Mouse (Mus musculus) hindbrain, embryonic 13.5 days (tissue): ENCODE measurements around the gene Chgb. TPM values are rescaled to one million over a fixed set of nuclear protein-coding genes. Genes with fewer than 3 reads are reported as not detected.
A peak's percentile ranks its signal among the peaks of the same experiment; 100 is the strongest.

Source experiments
- ATAC-seq: fragments of 200-750 bp; cut with Nextera tagmentation; 2 replicates; pipeline ENCODE4 v1.8.0; 2017; ENCODE audit warnings: moderate TSS enrichment; ENCODE audit not compliant: low FRiP score
- H3K27ac ChIP-seq: fragments of 300-500 bp; sonication (generic); 2 replicates; pipeline ENCODE4 v1.5.1; 2015; ENCODE audit warnings: inconsistent platforms, mild to moderate bottlenecking, moderate library complexity
- H3K27me3 ChIP-seq: fragments of 300-500 bp; sonication (generic); 2 replicates; pipeline ENCODE4 v1.6.1; 2015; ENCODE audit warnings: mild to moderate bottlenecking, inconsistent platforms
- H3K36me3 ChIP-seq: fragments of 300-500 bp; sonication (generic); 2 replicates; pipeline ENCODE4 v1.6.1; 2015; ENCODE audit warnings: mild to moderate bottlenecking, inconsistent platforms
- H3K4me1 ChIP-seq: fragments of 300-500 bp; sonication (generic); replicated peaks from 2 replicates; pipeline ENCODE4 v1.6.1; 2015; ENCODE audit warnings: inconsistent platforms
- H3K4me2 ChIP-seq: fragments of 300-500 bp; sonication (generic); 2 replicates; pipeline ENCODE4 v1.6.1; 2015; ENCODE audit warnings: inconsistent platforms, mild to moderate bottlenecking, moderate library complexity
- H3K4me3 ChIP-seq: fragments of 300-500 bp; sonication (generic); 2 replicates; pipeline ENCODE4 v1.5.1; 2015; ENCODE audit warnings: mild to moderate bottlenecking, inconsistent platforms
- H3K9ac ChIP-seq: fragments of 300-500 bp; sonication (generic); 2 replicates; pipeline ENCODE4 v1.6.1; 2015; ENCODE audit warnings: mild to moderate bottlenecking, inconsistent platforms
- H3K9me3 ChIP-seq: fragments of 300-500 bp; sonication (generic); 2 replicates; pipeline ENCODE4 v1.6.1; 2016; ENCODE audit warnings: inconsistent platforms
- WGBS: fragments of 180-500 bp; shearing (Covaris S2); methylation state at CpG from one replicate; pipeline ENCODE4 v1.1.7; 2015; 5-methylcytosine and 5-hydroxymethylcytosine counted together
- polyA plus RNA-seq: library from polyadenylated mRNA; unstranded; fragments of >200 nt; fragmentation: Nextera tagmentation; extraction: Ambion mirVana; gene quantifications from 2 replicates; pipeline ENCODE4 v1.2.1, GENCODE M21; 2015

Chgb gene
- polyA plus RNA-seq, 1 experiment from 2014 or later, result 72.7 TPM

DNA sequence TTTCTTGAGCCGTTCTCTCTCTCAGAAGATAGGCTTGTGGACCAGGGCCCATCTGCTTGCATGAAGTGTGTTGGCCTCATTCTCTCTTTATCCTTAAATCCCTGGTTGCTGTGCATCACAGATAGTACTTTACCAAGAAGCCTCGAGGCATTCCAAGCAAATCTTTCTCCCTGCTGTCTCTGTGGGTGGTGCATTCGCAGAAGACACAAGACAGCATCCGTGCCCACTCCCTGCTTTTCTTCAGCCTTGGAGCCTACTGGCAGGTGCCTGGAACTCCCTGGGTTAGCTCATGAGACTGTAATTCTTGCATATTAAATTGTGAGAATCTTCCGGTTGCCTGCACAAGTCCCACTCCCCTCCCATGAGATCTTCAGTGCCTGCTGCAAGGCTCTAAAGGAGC, 23.2 kb upstream of the Chgb start:
- whole genome bisulfite sequencing, result 59% methylated on average over 5 of the region's 5 CpGs
- H3K9ac ChIP-seq, result no peak overlapping the region
- no peak for ATAC-seq

GRCm38 (mm10) chr2:132770822-132771221, 10.3 kb upstream of the Chgb start:
- Histone ChIP-seq H3K27me3 (no peaks in the 10 kb centered on the region), H3K9me3 (no peaks in the 10 kb centered on the region), H3K4me3 (no peak overlapping the region), H3K27ac (no peak overlapping the region), H3K9ac (no peak overlapping the region), H3K4me1 (no peaks in the 10 kb centered on the region), H3K36me3 (no peaks in the 10 kb centered on the region), H3K4me2 (no peak overlapping the region)
- ATAC-seq, result no peak
- WGBS, result 84% methylated on average over 1 of the region's 1 CpGs

More for the DNA sequence above, 23.2 kb upstream of the Chgb start:
- H3K4me1 ChIP-seq, result no peaks in the 10 kb centered on the region
- no peak overlapping the region for H3K4me3 ChIP-seq
- no peaks in the 10 kb centered on the region for H3K36me3 ChIP-seq
- H3K27me3 ChIP-seq, result no peaks in the 10 kb centered on the region
- H3K27ac ChIP-seq, result no peak overlapping the region
- no peak overlapping the region for H3K4me2 ChIP-seq
- no peaks in the 10 kb centered on the region for H3K9me3 ChIP-seq

- Histone ChIP-seq H3K9ac (peak overlapping the region; percentile 89), H3K9me3 (no peaks in the 10 kb centered on the region), H3K4me1 (peaks cover 28% of the 10 kb centered on the region), H3K27me3 (no peaks in the 10 kb centered on the region), H3K4me2 (peak overlapping the region; percentile 62), H3K36me3 (0 out of 2 replicates have a peak, but pooled peaks cover 6% of the 10 kb centered on the region), H3K27ac (peak overlapping the region; percentile 98), H3K4me3 (peak overlapping the region; percentile 63)
- WGBS, result under 1% methylated on average over 41 of the region's 41 CpGs
- ATAC-seq, result peak; percentile 98
Observed at GRCm38 (mm10) chr2:132781439-132782068, 476 bp downstream of the Chgb start.

GRCm38 (mm10) chr2:132784039-132784438, 3.0 kb downstream of the Chgb start:
- 0 out of 2 replicates have a peak, but pooled peaks cover 7% of the 10 kb centered on the region for H3K36me3 ChIP-seq
- H3K4me2 ChIP-seq, result no peak overlapping the region
- no peak overlapping the region for H3K9ac ChIP-seq
- no peaks in the 10 kb centered on the region for H3K27me3 ChIP-seq
- peaks cover 19% of the 10 kb centered on the region; the same call in 1 of the 2 replicates for H3K4me1 ChIP-seq
- H3K27ac ChIP-seq, result no peak overlapping the region
- WGBS, result 88% methylated on average over 6 of the region's 6 CpGs
- no peak for ATAC-seq
- no peak overlapping the region for H3K4me3 ChIP-seq
- no peaks in the 10 kb centered on the region for H3K9me3 ChIP-seq

GRCm38 (mm10) chr2:132793441-132794203, 12.5 kb downstream of the Chgb start:
- ATAC-seq, result no peak
- no peak overlapping the region for H3K4me2 ChIP-seq
- H3K27ac ChIP-seq, result no peak overlapping the region
- no peaks in the 10 kb centered on the region for H3K27me3 ChIP-seq
- H3K4me1 ChIP-seq, result no peaks in the 10 kb centered on the region
- 90% methylated on average over 19 of the region's 19 CpGs for WGBS
- no peaks in the 10 kb centered on the region for H3K9me3 ChIP-seq
- H3K36me3 ChIP-seq, result peaks cover 40% of the 10 kb centered on the region
- no peak overlapping the region for H3K9ac ChIP-seq
- H3K4me3 ChIP-seq, result no peak overlapping the region

DNA sequence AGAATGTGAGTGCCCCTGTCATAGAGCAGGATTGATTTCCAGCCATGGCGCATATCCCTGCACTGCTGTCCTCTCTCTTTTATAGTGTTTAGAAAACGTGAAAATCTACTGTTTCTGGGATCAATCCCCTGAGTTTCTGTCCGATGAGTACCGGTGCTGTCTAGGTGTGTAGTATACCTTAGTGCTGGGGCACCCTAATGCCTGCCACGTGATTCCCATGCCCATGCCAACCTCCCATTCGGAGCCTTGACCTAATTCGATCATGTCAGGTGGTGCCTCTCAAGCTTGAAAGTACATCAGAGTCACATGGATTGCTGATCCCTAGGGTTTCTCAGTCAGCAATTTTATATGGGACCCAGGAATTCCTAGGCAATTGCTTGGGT, 13.1 kb downstream of the Chgb start:
- Histone ChIP-seq H3K4me3 (no peak overlapping the region), H3K4me2 (no peak overlapping the region), H3K36me3 (peaks cover 40% of the 10 kb centered on the region), H3K9ac (no peak overlapping the region), H3K27ac (no peak overlapping the region), H3K4me1 (no peaks in the 10 kb centered on the region), H3K9me3 (no peaks in the 10 kb centered on the region), H3K27me3 (no peaks in the 10 kb centered on the region)
- ATAC-seq, result no peak
- WGBS, result 91% methylated on average over 7 of the region's 7 CpGs

DNA sequence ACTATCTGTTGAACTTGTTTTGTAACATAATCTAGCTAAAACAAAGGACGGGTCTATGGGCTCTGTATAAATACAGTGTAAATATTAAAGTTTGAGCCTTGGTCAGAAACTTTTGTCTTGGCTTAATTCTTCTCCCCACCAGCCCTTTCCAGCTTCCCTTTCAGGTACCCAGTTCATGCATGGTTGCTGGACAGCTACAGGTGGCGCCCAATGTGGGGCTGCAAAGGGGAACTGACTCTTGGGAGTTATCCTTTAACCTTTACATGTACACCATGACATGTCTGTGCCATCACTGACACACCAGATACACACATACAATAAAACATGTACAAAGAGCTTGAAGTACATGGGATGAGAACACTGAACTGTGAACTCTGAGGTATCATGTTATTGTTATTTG, 21.9 kb downstream of the Chgb start:
- Histone ChIP-seq H3K27ac (no peak overlapping the region), H3K27me3 (no peaks in the 10 kb centered on the region), H3K9me3 (no peaks in the 10 kb centered on the region), H3K36me3 (peaks cover 50% of the 10 kb centered on the region), H3K4me3 (no peak overlapping the region), H3K4me2 (no peak overlapping the region), H3K9ac (no peak overlapping the region), H3K4me1 (no peaks in the 10 kb centered on the region)
- no peak for ATAC-seq
- 97% methylated on average over 2 of the region's 2 CpGs for WGBS

DNA sequence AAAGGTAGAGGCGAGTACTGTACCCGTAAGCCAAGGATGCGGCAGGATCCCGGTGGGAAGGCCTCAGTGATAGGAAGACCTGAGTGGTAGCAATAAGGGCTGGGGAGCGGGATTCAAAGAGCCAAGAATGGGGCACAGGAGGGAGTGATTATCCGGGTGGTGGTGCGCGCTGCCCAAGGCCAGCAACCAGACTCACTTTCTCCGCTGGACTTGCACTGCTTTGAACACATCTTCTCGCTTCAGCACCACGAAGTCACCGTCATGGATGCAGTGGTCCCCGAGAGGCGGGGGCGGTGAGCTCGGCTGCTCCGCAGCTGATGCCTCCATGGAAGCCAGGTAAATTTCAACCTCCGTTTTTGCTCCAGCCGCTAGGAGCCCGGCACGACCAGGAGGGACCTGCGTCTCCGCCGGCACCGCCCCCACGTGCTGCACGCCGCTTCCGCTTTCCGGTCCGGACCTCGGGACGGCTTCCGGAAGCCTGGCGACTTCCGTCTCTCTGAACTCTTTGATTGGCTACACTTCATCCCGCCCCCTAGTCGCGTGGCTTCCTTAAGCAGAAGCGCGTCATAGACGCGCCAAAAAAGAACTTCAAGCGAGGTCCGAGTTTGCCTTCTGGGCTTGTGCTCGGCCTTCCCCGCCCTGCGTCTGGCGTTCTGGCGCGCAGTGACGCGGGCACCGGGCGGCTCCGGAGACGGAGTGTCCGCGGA, 34.7 kb downstream of the Chgb start, which contains the start of the genes Trmt6 and Mcm8:
TSS of gene Trmt6 (minus strand) at position 448 of the 707 bp plus-strand sequence.
TSS of gene Mcm8 (plus strand) at position 534 of the 707 bp plus-strand sequence.
- H3K27ac ChIP-seq, result peak within 1 kb of the TSS; percentile 69; the same call in 1 of the 2 replicates
- peak; percentile 100 for ATAC-seq
- under 1% methylated on average over 59 of the region's 59 CpGs for WGBS
- peak within 1 kb of the TSS; percentile 86 for H3K4me3 ChIP-seq
- H3K4me1 ChIP-seq, result peaks cover 23% of the 10 kb centered on the region
- H3K9me3 ChIP-seq, result no peaks in the 10 kb centered on the region
- peaks cover 21% of the 10 kb centered on the region for H3K36me3 ChIP-seq
- peak within 1 kb of the TSS; percentile 92 for H3K4me2 ChIP-seq
- H3K9ac ChIP-seq, result peak within 1 kb of the TSS; percentile 88
- H3K27me3 ChIP-seq, result no peaks in the 10 kb centered on the region

DNA sequence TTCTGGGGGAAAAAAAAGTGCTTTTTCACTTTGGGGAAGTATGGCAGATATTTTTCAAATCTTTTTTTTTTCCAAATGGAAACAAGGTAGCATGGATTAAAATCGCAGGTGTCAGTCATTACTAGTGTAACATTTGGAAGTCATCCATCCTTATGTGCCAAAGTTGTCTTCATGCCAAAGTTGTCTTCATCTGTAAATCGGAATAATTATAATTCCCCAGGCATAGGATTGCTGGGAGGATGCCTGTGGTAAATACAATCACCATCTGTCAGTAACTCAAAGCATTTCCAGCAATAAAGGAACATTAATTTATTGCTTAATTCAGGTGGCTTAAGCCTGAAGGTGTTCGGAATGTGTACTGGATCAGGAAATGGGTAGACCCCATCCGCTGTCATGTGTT, 60.0 kb downstream of the Chgb start:
- no peak overlapping the region for H3K27ac ChIP-seq
- H3K4me3 ChIP-seq, result no peak overlapping the region
- no peak for ATAC-seq
- H3K36me3 ChIP-seq, result peaks cover 3% of the 10 kb centered on the region; the same call in 1 of the 2 replicates
- H3K9ac ChIP-seq, result no peak overlapping the region
- no peaks in the 10 kb centered on the region for H3K9me3 ChIP-seq
- no peak overlapping the region for H3K4me2 ChIP-seq
- H3K27me3 ChIP-seq, result no peaks in the 10 kb centered on the region
- WGBS, result 93% methylated on average over 4 of the region's 4 CpGs
- H3K4me1 ChIP-seq, result no peaks in the 10 kb centered on the region

Other genes with a start within 250 kb of the Chgb start
- gene Gpcpd1, start 193.5 kb upstream of the Chgb start, polyA plus RNA-seq, result 84.8 and 101 TPM in 2 replicates
- gene Shld1, start 94.3 kb upstream of the Chgb start, polyA plus RNA-seq, result 22.5 and 25.5 TPM in 2 replicates
- gene Trmt6, start 34.8 kb downstream of the Chgb start, polyA plus RNA-seq, result 25.6 and 26.5 TPM in 2 replicates
- 5.8 and 6.7 TPM in 2 replicates for gene Mcm8, start 34.9 kb downstream of the Chgb start, polyA plus RNA-seq
- gene Crls1, start 65.4 kb downstream of the Chgb start, polyA plus RNA-seq, result 9.2 and 9.3 TPM in 2 replicates
- 0.10 TPM in 1 of 2 replicates, not detected in the other for gene Lrrn4, start 99.6 kb downstream of the Chgb start, polyA plus RNA-seq
- 0.66 TPM in 1 of 2 replicates, not detected in the other for gene Fermt1, start 164.6 kb downstream of the Chgb start, polyA plus RNA-seq